Mouse (Mus musculus) liver, postnatal 0 days (tissue): Measurements from ENCODE around the gene Ccdc33. TPM values are rescaled to one million over a fixed set of nuclear protein-coding genes. Genes with fewer than 3 reads are reported as not detected.

Experiments used
- ATAC-seq: fragments of 200-750 bp; cut with Nextera tagmentation; 2 replicates; pipeline ENCODE4 v1.8.0; 2017; ENCODE audit warnings: mild to moderate bottlenecking, moderate library complexity
- DNase-seq: peaks from one replicate; pipeline ENCODE4 v3.0.0-alpha.2; 2016
- H3K27ac ChIP-seq: fragments of 300-500 bp; sonication (generic); 2 replicates; pipeline ENCODE4 v1.5.1; 2014; ENCODE audit warnings: antibody characterized with exemption, moderate library complexity, mild to moderate bottlenecking, low read depth
- H3K27me3 ChIP-seq: fragments of 300-500 bp; sonication (generic); 2 replicates; pipeline ENCODE4 v1.6.1; 2014; ENCODE audit warnings: low read length, control low read depth, mixed read lengths; ENCODE audit not compliant: insufficient read depth
- H3K36me3 ChIP-seq: fragments of 300-500 bp; sonication (generic); replicated peaks from 2 replicates; pipeline ENCODE4 v1.6.1; 2014; ENCODE audit warnings: mild to moderate bottlenecking, control low read depth, low read length, moderate library complexity, mixed read lengths; ENCODE audit not compliant: insufficient read depth
- H3K4me1 ChIP-seq: fragments of 300-500 bp; sonication (generic); 2 replicates; pipeline ENCODE4 v1.6.1; 2014; ENCODE audit warnings: antibody characterized with exemption, mild to moderate bottlenecking, control low read depth; ENCODE audit not compliant: insufficient read depth
- H3K4me2 ChIP-seq: fragments of 300-500 bp; sonication (generic); 2 replicates; pipeline ENCODE4 v1.6.1; 2014; ENCODE audit warnings: low read depth, mild to moderate bottlenecking, low read length, moderate library complexity, mixed read lengths
- H3K4me3 ChIP-seq: fragments of 300-500 bp; sonication (generic); 2 replicates; pipeline ENCODE4 v1.5.1; 2014; ENCODE audit warnings: low read depth, low read length
- H3K9ac ChIP-seq: fragments of 300-500 bp; sonication (generic); replicated peaks from 2 replicates; pipeline ENCODE4 v1.6.1; 2014; ENCODE audit warnings: mild to moderate bottlenecking, moderate library complexity
- H3K9me3 ChIP-seq: fragments of 300-500 bp; sonication (generic); 2 replicates; pipeline ENCODE4 v1.6.1; 2016; ENCODE audit warnings: mild to moderate bottlenecking, control low read depth, low read length, mixed read lengths
- CTCF ChIP-seq: sonication (generic); IDR thresholded peaks from 2 replicates; pipeline ENCODE4 v1.5.1; 2016; ENCODE audit warnings: antibody characterized with exemption, low read depth
- EP300 ChIP-seq: IDR thresholded peaks from 2 replicates; pipeline ENCODE4 v1.6.1; 2016; ENCODE audit warnings: antibody characterized with exemption, low read depth, mild to moderate bottlenecking
- WGBS: fragments of 180-500 bp; shearing (Covaris S2); extraction: QIAGEN DNeasy Blood & Tissue Kit; methylation state at CpG from one replicate; pipeline ENCODE4 v1.1.7; 2014; ENCODE audit not compliant: insufficient replicate concordance; 5-methylcytosine and 5-hydroxymethylcytosine counted together
- polyA plus RNA-seq: library from polyadenylated mRNA; unstranded; fragments of >200 nt; fragmentation: Nextera tagmentation; extraction: Ambion mirVana; gene quantifications from 2 replicates; pipeline ENCODE4 v1.2.1, GENCODE M21; 2015

Ccdc33 gene
- polyA plus RNA-seq, 1 experiment from 2014 or later, result not detected

DNA sequence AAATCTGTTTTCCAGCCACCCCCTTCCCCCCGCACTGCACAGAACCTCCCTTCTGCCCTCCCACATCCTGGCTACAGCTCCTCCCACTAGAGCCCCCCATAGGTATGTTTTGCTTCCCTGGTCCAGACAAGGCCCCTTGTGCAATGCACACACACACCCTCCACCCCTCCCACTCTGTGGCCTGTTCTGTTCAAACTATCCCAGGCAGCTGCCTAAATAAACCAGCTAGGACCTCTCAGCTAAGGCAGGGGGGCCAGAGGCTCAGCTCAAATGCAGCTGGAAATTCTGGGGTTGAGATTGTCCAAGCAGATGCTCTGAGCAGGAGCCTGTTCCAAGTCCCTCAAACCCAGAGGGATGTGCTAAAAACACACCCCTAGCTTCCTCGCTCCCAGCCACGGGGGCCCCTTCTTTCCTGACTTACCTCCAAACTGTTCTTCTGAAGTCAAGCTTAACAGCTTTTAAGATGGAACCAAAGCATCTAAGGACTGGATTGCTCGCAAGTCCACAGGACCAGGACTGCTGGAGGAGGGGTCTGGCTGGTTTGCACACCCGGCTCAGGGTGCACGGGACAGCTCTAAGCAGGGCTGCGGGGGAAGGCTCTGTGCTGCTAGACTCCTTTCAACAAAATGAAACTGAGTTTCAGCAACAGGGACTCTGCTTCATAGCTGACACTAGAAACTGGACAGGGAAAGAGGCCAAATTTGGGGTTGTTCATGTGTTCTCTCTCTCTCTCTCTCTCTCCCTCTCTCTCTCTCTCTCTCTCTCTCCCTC is 40.1 kb upstream of the Ccdc33 start:
- no peak for DNase-seq
- Histone ChIP-seq H3K9ac (no peak overlapping the region), H3K4me3 (no peak overlapping the region), H3K4me1 (no peaks in the 10 kb centered on the region), H3K27ac (0 out of 2 replicates have a peak overlapping the region, but pooled peaks have one; percentile 29), H3K27me3 (no peaks in the 10 kb centered on the region), H3K36me3 (no peaks in the 10 kb centered on the region), H3K9me3 (no peaks in the 10 kb centered on the region), H3K4me2 (peak overlapping the region; percentile 7; the same call in 1 of the 2 replicates)
- no peak for ATAC-seq
- 36% methylated on average over 7 of the region's 7 CpGs for WGBS
- TF ChIP-seq CTCF, result no peak
- no peak for TF ChIP-seq EP300

DNA sequence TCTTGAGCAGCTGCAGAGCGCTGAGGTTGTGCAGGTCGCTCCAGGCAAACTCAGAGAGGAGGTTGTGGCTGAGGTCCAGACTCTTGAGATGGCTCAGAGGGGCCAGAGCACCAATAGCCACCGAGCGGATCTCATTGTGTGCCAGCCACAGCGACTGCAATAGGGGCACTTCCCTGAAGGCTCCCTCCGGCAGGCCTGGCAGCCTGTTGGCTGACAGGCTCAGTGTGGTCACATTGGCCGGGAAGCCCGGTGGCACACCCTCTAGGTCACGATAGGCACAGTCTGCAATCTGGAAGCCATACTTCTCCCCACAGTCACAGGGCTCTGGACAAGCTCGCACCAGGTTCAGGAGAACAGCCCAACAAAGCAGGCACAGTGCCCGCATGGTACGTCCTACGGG is 39.2 kb upstream of the Ccdc33 start:
- no peak overlapping the region for H3K9ac ChIP-seq
- WGBS, result 87% methylated on average over 13 of the region's 13 CpGs
- no peaks in the 10 kb centered on the region for H3K9me3 ChIP-seq
- ATAC-seq, result no peak
- no peaks in the 10 kb centered on the region for H3K27me3 ChIP-seq
- H3K4me1 ChIP-seq, result no peaks in the 10 kb centered on the region
- no peaks in the 10 kb centered on the region for H3K36me3 ChIP-seq
- TF ChIP-seq EP300 (no peak), CTCF (no peak)
- no peak overlapping the region for H3K4me3 ChIP-seq
- DNase-seq, result no peak
- H3K27ac ChIP-seq, result 0 out of 2 replicates have a peak overlapping the region, but pooled peaks have one; percentile 29
- no peak overlapping the region for H3K4me2 ChIP-seq

DNA sequence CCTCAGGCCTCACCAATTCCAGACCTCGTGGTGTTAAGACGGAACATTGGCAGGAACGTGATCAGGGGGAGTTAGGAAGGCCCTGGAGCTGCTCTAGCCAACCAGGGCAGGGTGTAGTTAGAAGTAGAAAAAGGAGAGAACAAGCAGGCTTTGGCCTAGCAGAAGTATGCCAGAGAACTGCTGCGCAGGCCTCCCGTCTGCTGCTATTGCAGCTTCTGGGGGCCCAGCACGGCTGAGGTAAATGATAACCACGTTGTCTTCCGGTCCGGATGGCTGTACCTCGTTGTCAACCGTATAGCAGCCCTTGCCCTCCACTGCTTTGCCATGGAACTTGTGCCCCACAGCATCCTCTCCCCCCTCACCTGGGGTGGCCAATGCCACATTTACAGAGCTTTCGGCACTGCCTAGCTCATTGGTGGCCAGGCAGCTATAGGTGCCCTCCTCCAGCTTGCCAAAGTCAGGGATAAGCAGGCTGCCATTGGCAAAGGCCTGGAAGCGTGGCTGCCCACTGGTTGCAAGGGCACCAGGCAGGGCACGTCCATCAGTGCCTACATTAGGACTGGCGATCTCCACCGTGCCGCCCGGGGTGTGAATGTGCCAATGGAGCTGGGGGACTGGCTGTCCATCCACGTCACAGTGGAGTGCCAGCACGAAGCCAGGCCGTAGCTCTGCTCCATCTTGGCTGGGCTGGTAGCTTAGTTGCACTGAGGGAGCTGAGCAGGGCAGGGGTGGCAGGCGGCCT is 38.4 kb upstream of the Ccdc33 start:
- ATAC-seq, result no peak
- Histone ChIP-seq H3K4me3 (no peak overlapping the region), H3K4me2 (no peak overlapping the region)

DNA sequence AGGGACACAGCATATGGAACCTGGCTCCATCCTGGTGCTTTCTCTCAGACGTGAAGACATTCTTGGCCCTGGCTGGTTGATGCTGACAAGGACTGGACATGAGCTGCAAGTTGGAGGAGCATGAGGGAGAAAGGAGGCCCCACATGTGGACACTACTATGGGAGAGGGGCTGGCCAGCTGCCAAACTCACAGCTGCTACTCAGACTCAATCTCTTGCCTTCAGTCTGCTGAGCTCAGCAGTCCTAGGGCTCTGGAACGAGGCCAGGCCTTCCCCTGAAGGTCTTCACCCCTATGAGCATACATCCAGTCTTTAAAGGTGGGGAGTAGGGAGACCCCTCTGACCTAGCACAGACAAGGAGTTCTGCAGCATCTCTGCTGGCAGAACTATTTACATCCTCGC is 36.7 kb upstream of the Ccdc33 start:
- ATAC-seq (no peak), DNase-seq (no peak)
- Histone ChIP-seq H3K9me3 (no peaks in the 10 kb centered on the region), H3K27ac (no peak overlapping the region), H3K4me3 (no peak overlapping the region), H3K4me2 (no peak overlapping the region), H3K4me1 (no peaks in the 10 kb centered on the region), H3K27me3 (no peaks in the 10 kb centered on the region), H3K9ac (no peak overlapping the region), H3K36me3 (no peaks in the 10 kb centered on the region)
- no peak for TF ChIP-seq CTCF
- TF ChIP-seq EP300, result no peak
- 58% methylated on average over 3 of the region's 3 CpGs for WGBS

More for the DNA sequence above, 38.4 kb upstream of the Ccdc33 start:
- Histone ChIP-seq H3K27ac (no peak overlapping the region), H3K4me1 (no peaks in the 10 kb centered on the region), H3K36me3 (no peaks in the 10 kb centered on the region), H3K9me3 (no peaks in the 10 kb centered on the region), H3K27me3 (no peaks in the 10 kb centered on the region), H3K9ac (no peak overlapping the region)
- TF ChIP-seq EP300 (no peak), CTCF (no peak)
- DNase-seq, result no peak
- WGBS, result 75% methylated on average over 22 of the region's 22 CpGs

DNA sequence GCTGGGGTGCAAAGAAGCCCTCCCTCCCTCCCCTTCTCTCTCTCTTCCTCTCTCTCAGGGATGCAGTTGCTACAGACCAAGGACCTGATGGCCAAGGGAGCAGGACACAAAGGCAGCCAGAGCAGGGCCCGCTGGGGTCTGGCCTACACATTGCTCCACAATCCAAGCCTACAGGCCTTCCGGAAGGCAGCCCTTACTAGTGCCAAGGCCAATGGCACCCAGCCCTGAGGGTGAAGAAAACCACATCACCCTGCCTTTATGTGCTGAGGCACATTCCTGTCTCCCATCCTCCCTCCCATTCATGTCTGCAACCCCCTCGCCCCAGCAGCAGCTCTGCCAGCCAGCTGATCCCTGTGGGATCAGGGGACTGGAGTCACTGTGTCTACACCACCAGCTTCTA is 34.5 kb upstream of the Ccdc33 start:
- H3K4me3 ChIP-seq, result no peak overlapping the region
- H3K4me1 ChIP-seq, result no peaks in the 10 kb centered on the region
- no peak overlapping the region for H3K4me2 ChIP-seq
- H3K27me3 ChIP-seq, result no peaks in the 10 kb centered on the region
- no peak overlapping the region for H3K27ac ChIP-seq
- no peak for TF ChIP-seq EP300
- no peak for TF ChIP-seq CTCF
- H3K36me3 ChIP-seq, result no peaks in the 10 kb centered on the region
- no peaks in the 10 kb centered on the region for H3K9me3 ChIP-seq
- no peak for ATAC-seq
- DNase-seq, result no peak
- 70% methylated on average over 3 of the region's 3 CpGs for WGBS
- H3K9ac ChIP-seq, result no peak overlapping the region

DNA sequence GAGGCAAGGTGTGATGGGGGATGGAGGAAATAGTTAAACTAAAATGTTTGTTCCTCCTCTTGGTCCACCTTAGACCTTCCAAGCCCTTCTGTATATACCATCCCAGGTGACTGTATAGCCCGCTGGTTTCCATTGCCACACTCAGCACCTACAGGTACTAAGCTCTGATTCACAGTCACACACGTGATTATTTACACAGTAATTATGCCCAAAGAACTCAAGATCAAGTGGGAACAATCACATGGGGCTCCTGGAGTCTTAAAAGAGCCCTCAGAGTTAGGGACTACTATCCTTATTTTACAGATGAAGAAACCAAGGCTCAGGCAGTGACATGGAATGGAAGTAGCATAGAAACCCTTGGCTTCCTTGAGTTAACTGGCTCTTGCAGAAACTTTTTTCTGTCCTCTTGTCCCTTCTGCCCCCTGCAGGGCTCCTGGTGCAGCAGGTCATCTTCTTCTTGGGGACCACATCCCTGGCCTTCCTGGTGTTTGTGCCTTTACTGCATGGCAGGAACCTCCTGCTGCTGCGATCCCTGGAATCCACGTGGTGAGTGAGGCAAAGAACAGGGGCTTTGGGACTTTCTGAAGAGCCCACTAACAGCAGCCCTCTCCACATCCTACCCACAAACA is 32.2 kb upstream of the Ccdc33 start:
- Histone ChIP-seq H3K27me3 (no peaks in the 10 kb centered on the region), H3K9me3 (no peaks in the 10 kb centered on the region), H3K4me2 (no peak overlapping the region), H3K9ac (no peak overlapping the region), H3K27ac (no peak overlapping the region), H3K36me3 (no peaks in the 10 kb centered on the region), H3K4me3 (no peak overlapping the region), H3K4me1 (no peaks in the 10 kb centered on the region)
- WGBS, result 64% methylated on average over 4 of the region's 4 CpGs
- TF ChIP-seq EP300 (no peak), CTCF (peak; percentile 41)
- ATAC-seq, result no peak
- DNase-seq, result no peak
